Mouse (Mus musculus) intestine, postnatal 0 days (tissue): ENCODE data around the gene Crhbp. TPM values are rescaled to one million over a fixed set of nuclear protein-coding genes. Genes with fewer than 3 reads are reported as not detected.

Source experiments
- ATAC-seq: fragments of 200-750 bp; cut with Nextera tagmentation; 2 replicates; pipeline ENCODE4 v1.8.0; 2017; ENCODE audit warnings: mild to moderate bottlenecking, moderate TSS enrichment, moderate library complexity
- H3K27ac ChIP-seq: fragments of 300-500 bp; sonication (generic); 2 replicates; pipeline ENCODE4 v1.5.1; 2014; ENCODE audit warnings: mild to moderate bottlenecking, low read depth, low read length, moderate library complexity
- H3K27me3 ChIP-seq: fragments of 300-500 bp; sonication (generic); replicated peaks from 2 replicates; pipeline ENCODE4 v1.6.1; 2014; ENCODE audit warnings: low read length, mixed read lengths; ENCODE audit not compliant: control insufficient read depth, insufficient read depth
- H3K36me3 ChIP-seq: fragments of 300-500 bp; sonication (generic); 2 replicates; pipeline ENCODE4 v1.6.1; 2014; ENCODE audit warnings: mild to moderate bottlenecking, moderate library complexity; ENCODE audit not compliant: control insufficient read depth, insufficient read depth
- H3K4me1 ChIP-seq: fragments of 300-500 bp; sonication (generic); replicated peaks from 2 replicates; pipeline ENCODE4 v1.6.1; 2014; ENCODE audit warnings: antibody characterized with exemption, low read length, mixed read lengths; ENCODE audit not compliant: control insufficient read depth, insufficient read depth
- H3K4me2 ChIP-seq: fragments of 300-500 bp; sonication (generic); replicated peaks from 2 replicates; pipeline ENCODE4 v1.6.1; 2014; ENCODE audit warnings: low read depth, mild to moderate bottlenecking, moderate library complexity
- H3K4me3 ChIP-seq: fragments of 300-500 bp; sonication (generic); 2 replicates; pipeline ENCODE4 v1.5.1; 2014; ENCODE audit warnings: low read depth, low read length
- H3K9ac ChIP-seq: fragments of 300-500 bp; sonication (generic); 2 replicates; pipeline ENCODE4 v1.6.1; 2014; ENCODE audit warnings: mild to moderate bottlenecking, low read depth, low read length
- H3K9me3 ChIP-seq: fragments of 300-500 bp; sonication (generic); 2 replicates; pipeline ENCODE4 v1.6.1; 2016; ENCODE audit warnings: mixed run types; ENCODE audit not compliant: control insufficient read depth
- CTCF ChIP-seq: sonication (generic); IDR thresholded peaks from 2 replicates; pipeline ENCODE4 v1.5.1; 2016; ENCODE audit warnings: low read depth, mild to moderate bottlenecking, control low read depth, antibody characterized with exemption, moderate library complexity
- WGBS: fragments of 180-500 bp; shearing (Covaris S2); extraction: QIAGEN DNeasy Blood & Tissue Kit; methylation state at CpG from one replicate; pipeline ENCODE4 v1.1.7; 2014; 5-methylcytosine and 5-hydroxymethylcytosine counted together
- polyA plus RNA-seq: library from polyadenylated mRNA; unstranded; fragments of >200 nt; fragmentation: Nextera tagmentation; extraction: Ambion mirVana; gene quantifications from 2 replicates; pipeline ENCODE4 v1.2.1, GENCODE M21; 2015

The Crhbp gene
- polyA plus RNA-seq, 1 experiment from 2014 or later = not detected

- Histone ChIP-seq H3K9ac (no peak overlapping the region), H3K9me3 (peaks cover 13% of the 10 kb centered on the region; the same call in 1 of the 2 replicates), H3K4me2 (no peak overlapping the region), H3K36me3 (no peaks in the 10 kb centered on the region), H3K4me1 (no peaks in the 10 kb centered on the region), H3K27ac (no peak overlapping the region), H3K27me3 (no peaks in the 10 kb centered on the region), H3K4me3 (no peak overlapping the region)
- TF ChIP-seq CTCF = no peak
- ATAC-seq = no peak
- WGBS = 91% methylated on average over 7 of the region's 7 CpGs
Measured at GRCm38 (mm10) chr13:95393242-95393641, 51.5 kb downstream of the Crhbp start.

- 29% methylated on average over 24 of the region's 24 CpGs for WGBS
- peak overlapping the region; percentile 47 for H3K4me2 ChIP-seq
- H3K27me3 ChIP-seq = no peaks in the 10 kb centered on the region
- H3K9ac ChIP-seq = no peak overlapping the region
- peaks cover under 1% of the 10 kb centered on the region; the same call in 1 of the 2 replicates for H3K9me3 ChIP-seq
- H3K4me1 ChIP-seq = no peaks in the 10 kb centered on the region
- ATAC-seq = peak; percentile 33; the same call in 1 of the 2 replicates
- TF ChIP-seq CTCF = peak; percentile 85
- H3K27ac ChIP-seq = no peak overlapping the region
- no peaks in the 10 kb centered on the region for H3K36me3 ChIP-seq
- H3K4me3 ChIP-seq = no peak overlapping the region
Measured at GRCm38 (mm10) chr13:95389866-95390865, 54.6 kb downstream of the Crhbp start.

- no peaks in the 10 kb centered on the region for H3K36me3 ChIP-seq
- TF ChIP-seq CTCF = no peak
- no peak for ATAC-seq
- H3K9me3 ChIP-seq = no peaks in the 10 kb centered on the region
- no peaks in the 10 kb centered on the region for H3K4me1 ChIP-seq
- no peak overlapping the region for H3K9ac ChIP-seq
- H3K27ac ChIP-seq = no peak overlapping the region
- H3K4me2 ChIP-seq = no peak overlapping the region
- no peaks in the 10 kb centered on the region for H3K27me3 ChIP-seq
- WGBS = 73% methylated on average over 5 of the region's 5 CpGs
- no peak overlapping the region for H3K4me3 ChIP-seq
Measured at GRCm38 (mm10) chr13:95388226-95388625, 56.5 kb downstream of the Crhbp start.

GRCm38 (mm10) chr13:95382418-95382817, 62.3 kb downstream of the Crhbp start:
- TF ChIP-seq CTCF = no peak
- no peaks in the 10 kb centered on the region for H3K4me1 ChIP-seq
- no peak overlapping the region for H3K4me3 ChIP-seq
- H3K9me3 ChIP-seq = no peaks in the 10 kb centered on the region
- no peak overlapping the region for H3K9ac ChIP-seq
- ATAC-seq = no peak
- 74% methylated on average over 5 of the region's 5 CpGs for WGBS
- no peaks in the 10 kb centered on the region for H3K27me3 ChIP-seq
- H3K4me2 ChIP-seq = no peak overlapping the region
- H3K27ac ChIP-seq = no peak overlapping the region
- H3K36me3 ChIP-seq = no peaks in the 10 kb centered on the region

Other genes starting within 250 kb of the Crhbp start
- 6.2 and 6.9 TPM in 2 replicates for gene Pde8b, start 194.6 kb downstream of the Crhbp start, polyA plus RNA-seq
- 19.6 and 20.9 TPM in 2 replicates for gene Zbed3, start 121.3 kb downstream of the Crhbp start, polyA plus RNA-seq
- gene Aggf1, start 69.6 kb downstream of the Crhbp start, polyA plus RNA-seq = 19.6 and 21.1 TPM in 2 replicates
- 2.0 and 2.1 TPM in 2 replicates for gene S100z, start 33.8 kb upstream of the Crhbp start, polyA plus RNA-seq
- gene F2rl1, start 80.3 kb upstream of the Crhbp start, polyA plus RNA-seq = 32.6 and 36.4 TPM in 2 replicates
- 19.4 and 20.2 TPM in 2 replicates for gene F2r, start 173.6 kb upstream of the Crhbp start, polyA plus RNA-seq